Mouse (Mus musculus) liver, postnatal 0 days (tissue): ENCODE measurements at regions not wholly inside any gene's neighbourhood (a gene's known extent, or its start where the extent isn't known, plus 50 kb on each side); places are given as distances from the start of the nearest gene placed in this dataset.

Source experiments
- ATAC-seq: fragments of 200-750 bp; cut with Nextera tagmentation; 2 replicates; pipeline ENCODE4 v1.8.0; 2017; ENCODE audit warnings: mild to moderate bottlenecking, moderate library complexity
- DNase-seq: peaks from one replicate; pipeline ENCODE4 v3.0.0-alpha.2; 2016
- H3K27ac ChIP-seq: fragments of 300-500 bp; sonication (generic); 2 replicates; pipeline ENCODE4 v1.5.1; 2014; ENCODE audit warnings: antibody characterized with exemption, moderate library complexity, mild to moderate bottlenecking, low read depth
- H3K27me3 ChIP-seq: fragments of 300-500 bp; sonication (generic); 2 replicates; pipeline ENCODE4 v1.6.1; 2014; ENCODE audit warnings: low read length, control low read depth, mixed read lengths; ENCODE audit not compliant: insufficient read depth
- H3K36me3 ChIP-seq: fragments of 300-500 bp; sonication (generic); replicated peaks from 2 replicates; pipeline ENCODE4 v1.6.1; 2014; ENCODE audit warnings: mild to moderate bottlenecking, control low read depth, low read length, moderate library complexity, mixed read lengths; ENCODE audit not compliant: insufficient read depth
- H3K4me1 ChIP-seq: fragments of 300-500 bp; sonication (generic); 2 replicates; pipeline ENCODE4 v1.6.1; 2014; ENCODE audit warnings: antibody characterized with exemption, mild to moderate bottlenecking, control low read depth; ENCODE audit not compliant: insufficient read depth
- H3K4me2 ChIP-seq: fragments of 300-500 bp; sonication (generic); 2 replicates; pipeline ENCODE4 v1.6.1; 2014; ENCODE audit warnings: low read depth, mild to moderate bottlenecking, low read length, moderate library complexity, mixed read lengths
- H3K4me3 ChIP-seq: fragments of 300-500 bp; sonication (generic); 2 replicates; pipeline ENCODE4 v1.5.1; 2014; ENCODE audit warnings: low read depth, low read length
- H3K9ac ChIP-seq: fragments of 300-500 bp; sonication (generic); replicated peaks from 2 replicates; pipeline ENCODE4 v1.6.1; 2014; ENCODE audit warnings: mild to moderate bottlenecking, moderate library complexity
- H3K9me3 ChIP-seq: fragments of 300-500 bp; sonication (generic); 2 replicates; pipeline ENCODE4 v1.6.1; 2016; ENCODE audit warnings: mild to moderate bottlenecking, control low read depth, low read length, mixed read lengths
- CTCF ChIP-seq: sonication (generic); IDR thresholded peaks from 2 replicates; pipeline ENCODE4 v1.5.1; 2016; ENCODE audit warnings: antibody characterized with exemption, low read depth
- EP300 ChIP-seq: IDR thresholded peaks from 2 replicates; pipeline ENCODE4 v1.6.1; 2016; ENCODE audit warnings: antibody characterized with exemption, low read depth, mild to moderate bottlenecking
- WGBS: fragments of 180-500 bp; shearing (Covaris S2); extraction: QIAGEN DNeasy Blood & Tissue Kit; methylation state at CpG from one replicate; pipeline ENCODE4 v1.1.7; 2014; ENCODE audit not compliant: insufficient replicate concordance; 5-methylcytosine and 5-hydroxymethylcytosine counted together

GRCm38 (mm10) chr13:90334934-90335740 lies 245.7 kb upstream of the Xrcc4 start:
- Histone ChIP-seq H3K36me3 (no peaks in the 10 kb centered on the region), H3K27ac (no peak overlapping the region), H3K4me2 (no peak overlapping the region), H3K4me1 (no peaks in the 10 kb centered on the region), H3K9ac (no peak overlapping the region), H3K9me3 (no peaks in the 10 kb centered on the region), H3K27me3 (no peaks in the 10 kb centered on the region), H3K4me3 (no peak overlapping the region)
- WGBS, result 63% methylated on average over 6 of the region's 6 CpGs
- no peak for DNase-seq
- ATAC-seq, result no peak
- TF ChIP-seq EP300 (no peak), CTCF (no peak)

GRCm38 (mm10) chr13:90334286-90334685 lies 244.9 kb upstream of the Xrcc4 start:
- Histone ChIP-seq H3K9me3 (no peaks in the 10 kb centered on the region), H3K9ac (no peak overlapping the region), H3K27me3 (no peaks in the 10 kb centered on the region), H3K4me1 (no peaks in the 10 kb centered on the region), H3K27ac (no peak overlapping the region), H3K36me3 (no peaks in the 10 kb centered on the region), H3K4me3 (no peak overlapping the region), H3K4me2 (no peak overlapping the region)
- no peak for DNase-seq
- TF ChIP-seq EP300 (no peak), CTCF (no peak)
- no peak for ATAC-seq

GRCm38 (mm10) chr13:90325226-90325625 lies 235.8 kb upstream of the Xrcc4 start:
- Histone ChIP-seq H3K27me3 (no peaks in the 10 kb centered on the region), H3K27ac (no peak overlapping the region), H3K9me3 (no peaks in the 10 kb centered on the region), H3K9ac (no peak overlapping the region), H3K4me1 (no peaks in the 10 kb centered on the region), H3K4me3 (no peak overlapping the region), H3K4me2 (no peak overlapping the region), H3K36me3 (no peaks in the 10 kb centered on the region)
- ATAC-seq (no peak), DNase-seq (no peak)
- TF ChIP-seq EP300 (no peak), CTCF (no peak)
- 75% methylated on average over 3 of the region's 3 CpGs for whole genome bisulfite sequencing

GRCm38 (mm10) chr13:90313209-90313978 lies 224.0 kb upstream of the Xrcc4 start:
- no peaks in the 10 kb centered on the region for H3K4me1 ChIP-seq
- ATAC-seq (no peak), DNase-seq (no peak)
- H3K36me3 ChIP-seq, result no peaks in the 10 kb centered on the region
- 76% methylated on average over 9 of the region's 9 CpGs for WGBS
- H3K4me2 ChIP-seq, result no peak overlapping the region
- H3K4me3 ChIP-seq, result no peak overlapping the region
- no peaks in the 10 kb centered on the region for H3K27me3 ChIP-seq
- H3K27ac ChIP-seq, result no peak overlapping the region
- no peak for TF ChIP-seq CTCF
- no peak for TF ChIP-seq EP300
- no peak overlapping the region for H3K9ac ChIP-seq
- H3K9me3 ChIP-seq, result no peaks in the 10 kb centered on the region

- H3K9me3 ChIP-seq, result no peaks in the 10 kb centered on the region
- no peaks in the 10 kb centered on the region for H3K36me3 ChIP-seq
- H3K4me2 ChIP-seq, result no peak overlapping the region
- no peak overlapping the region for H3K4me3 ChIP-seq
- no peaks in the 10 kb centered on the region for H3K27me3 ChIP-seq
- H3K9ac ChIP-seq, result no peak overlapping the region
- no peaks in the 10 kb centered on the region for H3K4me1 ChIP-seq
- H3K27ac ChIP-seq, result no peak overlapping the region
- ATAC-seq, result no peak
- no peak for DNase-seq
- TF ChIP-seq EP300 (no peak), CTCF (no peak)
These were observed 221.1 kb upstream of the Xrcc4 start for GRCm38 (mm10) chr13:90310482-90310881.

GRCm38 (mm10) chr13:90300481-90300880 lies 211.1 kb upstream of the Xrcc4 start:
- no peak for DNase-seq
- Histone ChIP-seq H3K9me3 (no peaks in the 10 kb centered on the region), H3K9ac (no peak overlapping the region), H3K4me1 (no peaks in the 10 kb centered on the region), H3K36me3 (no peaks in the 10 kb centered on the region), H3K4me2 (no peak overlapping the region), H3K27me3 (no peaks in the 10 kb centered on the region), H3K27ac (no peak overlapping the region), H3K4me3 (no peak overlapping the region)
- no peak for ATAC-seq
- TF ChIP-seq CTCF (no peak), EP300 (no peak)
- 59% methylated on average over 3 of the region's 3 CpGs for WGBS
